Mouse (Mus musculus) myocyte (in vitro differentiated cells): Measurements from ENCODE around the gene Zfhx3.

Experiments used
- CEBPB ChIP-seq: IDR thresholded peaks from 2 replicates; pipeline ENCODE4 v1.6.1; 2011; ENCODE audit warnings: mild to moderate bottlenecking, moderate library complexity; ENCODE audit not compliant: poor library complexity, insufficient read depth, severe bottlenecking
- E2F4 ChIP-seq: IDR thresholded peaks from one replicate; pipeline ENCODE4 v1.6.1; 2011; ENCODE audit warnings: mild to moderate bottlenecking, control low read depth, moderate library complexity; ENCODE audit not compliant: insufficient read depth
- MAX ChIP-seq: IDR thresholded peaks from one replicate; pipeline ENCODE4 v1.6.1; 2011; ENCODE audit warnings: low read depth, mild to moderate bottlenecking, control low read depth
- MYOD1 ChIP-seq, 3 experiments: IDR thresholded peaks; one replicate each; pipeline ENCODE4 v1.6.1; 2011; ENCODE audit warnings: control low read depth in 2 of 3, low read depth in 2 of 3, mild to moderate bottlenecking in 2 of 3, moderate library complexity in 1 of 3; ENCODE audit not compliant: insufficient read length in 2 of 3, control insufficient read depth in 1 of 3
- MYOG ChIP-seq, 3 experiments: IDR thresholded peaks; one replicate each; pipeline ENCODE4 v1.6.1; 2011; ENCODE audit warnings: control low read depth in 2 of 3, low read depth in 2 of 3, mild to moderate bottlenecking in 2 of 3; ENCODE audit not compliant: insufficient read length in 2 of 3, control insufficient read depth in 1 of 3, insufficient read depth in 1 of 3
- POLR2A ChIP-seq: IDR thresholded peaks from one replicate; pipeline ENCODE4 v1.6.1; 2011; ENCODE audit warnings: low read depth, mild to moderate bottlenecking, control low read depth, moderate library complexity; ENCODE audit not compliant: insufficient read length
- POLR2AphosphoS2 ChIP-seq: IDR thresholded peaks from one replicate; pipeline ENCODE4 v1.6.1; 2011; ENCODE audit warnings: low read depth, control low read depth; ENCODE audit not compliant: insufficient read length
- SRF ChIP-seq: IDR thresholded peaks from one replicate; pipeline ENCODE4 v1.6.1; 2011; ENCODE audit warnings: low read depth; ENCODE audit not compliant: control insufficient read depth, insufficient read length
- TCF12 ChIP-seq: IDR thresholded peaks from one replicate; pipeline ENCODE4 v1.6.1; 2011; ENCODE audit warnings: mild to moderate bottlenecking, control low read depth; ENCODE audit not compliant: poor library complexity, insufficient read depth, severe bottlenecking
- USF1 ChIP-seq: IDR thresholded peaks from one replicate; pipeline ENCODE4 v1.6.1; 2011; ENCODE audit warnings: low read depth, mild to moderate bottlenecking, control low read depth, moderate library complexity

DNA sequence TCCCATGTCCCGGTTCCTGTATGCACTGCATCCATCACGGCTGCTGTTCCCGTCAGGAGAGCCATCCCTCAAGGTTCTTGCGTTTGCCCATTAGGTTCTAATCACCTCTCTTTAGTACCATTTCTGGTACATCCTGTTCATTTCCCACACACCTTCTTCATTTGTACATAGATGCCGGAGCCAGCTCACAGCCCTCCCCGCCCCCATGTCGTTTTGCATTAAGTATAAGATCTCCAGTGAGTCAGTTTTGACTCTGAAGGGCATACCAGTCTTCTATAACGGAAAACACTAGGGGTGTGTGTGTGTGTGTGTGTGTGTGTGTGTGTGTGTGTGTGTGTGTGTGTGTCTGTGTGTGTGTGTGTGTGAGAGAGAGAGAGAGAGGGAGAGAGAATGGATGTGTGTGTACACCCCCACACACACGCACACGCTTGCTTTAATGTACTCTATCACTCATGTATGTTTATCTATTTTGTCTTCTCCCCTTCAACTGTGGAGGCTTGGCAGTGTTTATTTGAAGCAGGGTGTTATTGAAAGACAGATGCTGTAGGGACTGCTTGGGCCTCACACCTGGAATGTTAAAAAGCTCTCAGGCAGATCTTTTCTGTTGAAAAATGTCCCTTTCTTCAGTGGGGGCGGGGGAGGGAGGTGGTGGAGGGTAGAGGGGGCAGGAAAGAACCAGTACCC is 962.0 kb downstream of the Zfhx3 start:
- TF ChIP-seq POLR2A (no peak), E2F4 (no peak), USF1 (no peak), TCF12 (no peak), MAX (no peak), POLR2AphosphoS2 (no peak), MYOG (IDR thresholded peaks at IDR 0.05; ENCODE audit: control insufficient read depth in 1 of 3, insufficient read depth in 1 of 3, insufficient read length in 2 of 3, low read depth in 2 of 3) (no peak), SRF (no peak), CEBPB (no peak), MYOD1 (IDR thresholded peaks at IDR 0.05; ENCODE audit: control insufficient read depth in 1 of 3, insufficient read length in 2 of 3, low read depth in 2 of 3) (no peak)
